Mouse (Mus musculus): ENCODE data around the gene Lrrc38.

The Lrrc38 gene

GRCm38 (mm10) chr4:143350047-143351015 is 774 bp downstream of the Lrrc38 start:
- CTCF ChIA-PET: no interaction called here

GRCm38 (mm10) chr4:143352301-143352700 is 2.7 kb downstream of the Lrrc38 start:
- CTCF ChIA-PET: no interaction called here

- CTCF ChIA-PET: no interaction called here
Measured at GRCm38 (mm10) chr4:143361520-143361919, 12.0 kb downstream of the Lrrc38 start.

GRCm38 (mm10) chr4:143366415-143367041 is 17.0 kb downstream of the Lrrc38 start:
- CTCF ChIA-PET: no interaction called here

GRCm38 (mm10) chr4:143379480-143379879 is 29.9 kb downstream of the Lrrc38 start:
- CTCF ChIA-PET: interaction anchor here (0.6 kb wide), 1 partner anchor 12 kb away, joined by 3 read pairs; no protein-coding TSS in a partner anchor

- CTCF ChIA-PET: interaction anchor here (0.6 kb wide), 1 partner anchor 12 kb away, joined by 3 read pairs; no protein-coding TSS in a partner anchor
Measured at GRCm38 (mm10) chr4:143379931-143380715, 30.6 kb downstream of the Lrrc38 start.

GRCm38 (mm10) chr4:143380716-143381004 is 31.1 kb downstream of the Lrrc38 start:
- CTCF ChIA-PET: no interaction called here

- CTCF ChIA-PET: no interaction called here
Measured at GRCm38 (mm10) chr4:143382163-143382562, 32.6 kb downstream of the Lrrc38 start.

- CTCF ChIA-PET: no interaction called here
Measured at GRCm38 (mm10) chr4:143383646-143384045, 34.1 kb downstream of the Lrrc38 start.

- CTCF ChIA-PET: no interaction called here
Measured at GRCm38 (mm10) chr4:143388955-143389702, 39.6 kb downstream of the Lrrc38 start.

GRCm38 (mm10) chr4:143394181-143394580 is 44.6 kb downstream of the Lrrc38 start, which contains the start of gene Pramel1:
Gene Pramel1, plus strand, starts transcription at chr4:143394428.
- CTCF ChIA-PET: interaction anchor here (0.7 kb wide), 1 partner anchor 62 kb away, joined by 12 read pairs; no protein-coding TSS in a partner anchor

- CTCF ChIA-PET: no interaction called here
Measured at GRCm38 (mm10) chr4:143411566-143412218, 62.1 kb downstream of the Lrrc38 start.

GRCm38 (mm10) chr4:143412219-143413092 is 62.9 kb downstream of the Lrrc38 start, which contains the start of gene Pramef8:
Gene Pramef8, plus strand, starts transcription at chr4:143412426.
- CTCF ChIA-PET: no interaction called here

- CTCF ChIA-PET: no interaction called here
Measured at GRCm38 (mm10) chr4:143413621-143414020, 64.1 kb downstream of the Lrrc38 start.

GRCm38 (mm10) chr4:143414121-143414520 is 64.6 kb downstream of the Lrrc38 start:
- CTCF ChIA-PET: no interaction called here

Data from spleen, embryonic (tissue).